Mouse (Mus musculus) olfactory bulb, adult 2 months (tissue): ENCODE measurements at regions not wholly inside any gene's neighbourhood (a gene's known extent, or its start where the extent isn't known, plus 50 kb on each side); places are given as distances from the start of the nearest gene placed in this dataset.

ENCODE experiments used
- CTCF ChIP-seq: fragments of 200-500 bp; IDR thresholded peaks from 2 replicates; pipeline ENCODE4 v1.5.1; 2012; ENCODE audit warnings: low read depth, mild to moderate bottlenecking, low read length, moderate library complexity; ENCODE audit not compliant: insufficient read depth
- POLR2A ChIP-seq: fragments of 200-500 bp; IDR thresholded peaks from 2 replicates; pipeline ENCODE4 v1.6.1; 2012; ENCODE audit warnings: mild to moderate bottlenecking, low read depth, low read length, moderate library complexity; ENCODE audit not compliant: insufficient read depth

DNA sequence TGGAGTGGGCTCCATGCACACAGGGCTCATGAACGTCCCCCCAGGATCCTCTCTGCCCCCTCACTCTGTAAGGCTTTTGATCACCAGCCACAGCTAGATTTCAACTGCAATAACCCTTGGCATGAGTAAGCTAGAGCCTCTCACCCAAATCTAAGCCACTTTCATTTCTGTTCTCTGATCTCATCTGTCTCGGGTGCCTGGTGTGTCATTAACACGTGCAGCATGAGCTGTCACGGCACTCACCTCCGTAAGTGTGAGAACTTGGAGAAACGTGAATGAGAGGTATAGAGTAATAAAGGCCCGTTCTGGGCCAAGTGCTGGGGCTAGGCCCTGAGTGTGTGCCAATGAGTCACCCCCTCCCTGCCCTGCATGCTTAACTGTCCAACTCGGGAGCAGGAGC is 131.8 kb upstream of the Ngf start:
- no peak for TF ChIP-seq CTCF
- TF ChIP-seq POLR2A = no peak
